Mouse (Mus musculus) central nervous system, embryonic 11.5 days (tissue): Measurements from ENCODE around the gene Sult3a2. TPM values are rescaled to one million over a fixed set of nuclear protein-coding genes. Genes with fewer than 3 reads are reported as not detected.

Experiments used
- polyA plus RNA-seq: library from polyadenylated mRNA; depleted of rRNA; stranded (reverse); fragments of >200 nt; gene quantifications from 2 replicates; pipeline ENCODE4 v1.2.3, GENCODE M21; 2012; rRNA removed

Sult3a2 gene
- not detected in 2 replicates for polyA plus RNA-seq

GRCm38 (mm10) chr10:33786604-33787003 lies at the start of gene Sult3a2:
TSS of gene Sult3a2 (minus strand) at chr10:33786704.

Other genes with a start within 250 kb of the Sult3a2 start
- 3.3 and 4.4 TPM in 2 replicates for gene Clvs2, start 161.9 kb downstream of the Sult3a2 start, polyA plus RNA-seq
- not detected in 2 replicates for gene Sult3a1, start 71.0 kb upstream of the Sult3a2 start, polyA plus RNA-seq
- gene Rsph4a, start 118.4 kb upstream of the Sult3a2 start, polyA plus RNA-seq, result 0.15 and 0.30 TPM in 2 replicates
- gene Zup1, start 164.6 kb upstream of the Sult3a2 start, polyA plus RNA-seq, result 12.6 and 17.9 TPM in 2 replicates
- gene Rwdd1, start 232.9 kb upstream of the Sult3a2 start, polyA plus RNA-seq, result 99.2 and 166 TPM in 2 replicates